Mouse (Mus musculus) lung, postnatal 0 days (tissue): ENCODE results near the gene Kcnj8.

Experiments used
- CTCF ChIP-seq: IDR thresholded peaks from 2 replicates; pipeline ENCODE4 v1.5.1; 2016; ENCODE audit warnings: antibody characterized with exemption, mild to moderate bottlenecking
- EP300 ChIP-seq: IDR thresholded peaks from 2 replicates; pipeline ENCODE4 v1.6.1; 2016; ENCODE audit warnings: antibody characterized with exemption, mild to moderate bottlenecking, control low read depth

GRCm38 (mm10) chr6:142530378-142530777, 41.0 kb downstream of the Kcnj8 start:
- no peak for TF ChIP-seq CTCF
- no peak for TF ChIP-seq EP300
